Mouse (Mus musculus) liver, postnatal 0 days (tissue): ENCODE measurements at regions not wholly inside any gene's neighbourhood (a gene's known extent, or its start where the extent isn't known, plus 50 kb on each side); places are given as distances from the start of the nearest gene placed in this dataset.
A peak's percentile ranks its signal among the peaks of the same experiment; 100 is the strongest.

Source experiments
- ATAC-seq: fragments of 200-750 bp; cut with Nextera tagmentation; 2 replicates; pipeline ENCODE4 v1.8.0; 2017; ENCODE audit warnings: mild to moderate bottlenecking, moderate library complexity
- DNase-seq: peaks from one replicate; pipeline ENCODE4 v3.0.0-alpha.2; 2016
- H3K27ac ChIP-seq: fragments of 300-500 bp; sonication (generic); 2 replicates; pipeline ENCODE4 v1.5.1; 2014; ENCODE audit warnings: antibody characterized with exemption, moderate library complexity, mild to moderate bottlenecking, low read depth
- H3K27me3 ChIP-seq: fragments of 300-500 bp; sonication (generic); 2 replicates; pipeline ENCODE4 v1.6.1; 2014; ENCODE audit warnings: low read length, control low read depth, mixed read lengths; ENCODE audit not compliant: insufficient read depth
- H3K36me3 ChIP-seq: fragments of 300-500 bp; sonication (generic); replicated peaks from 2 replicates; pipeline ENCODE4 v1.6.1; 2014; ENCODE audit warnings: mild to moderate bottlenecking, control low read depth, low read length, moderate library complexity, mixed read lengths; ENCODE audit not compliant: insufficient read depth
- H3K4me1 ChIP-seq: fragments of 300-500 bp; sonication (generic); 2 replicates; pipeline ENCODE4 v1.6.1; 2014; ENCODE audit warnings: antibody characterized with exemption, mild to moderate bottlenecking, control low read depth; ENCODE audit not compliant: insufficient read depth
- H3K4me2 ChIP-seq: fragments of 300-500 bp; sonication (generic); 2 replicates; pipeline ENCODE4 v1.6.1; 2014; ENCODE audit warnings: low read depth, mild to moderate bottlenecking, low read length, moderate library complexity, mixed read lengths
- H3K4me3 ChIP-seq: fragments of 300-500 bp; sonication (generic); 2 replicates; pipeline ENCODE4 v1.5.1; 2014; ENCODE audit warnings: low read depth, low read length
- H3K9ac ChIP-seq: fragments of 300-500 bp; sonication (generic); replicated peaks from 2 replicates; pipeline ENCODE4 v1.6.1; 2014; ENCODE audit warnings: mild to moderate bottlenecking, moderate library complexity
- H3K9me3 ChIP-seq: fragments of 300-500 bp; sonication (generic); 2 replicates; pipeline ENCODE4 v1.6.1; 2016; ENCODE audit warnings: mild to moderate bottlenecking, control low read depth, low read length, mixed read lengths
- CTCF ChIP-seq: sonication (generic); IDR thresholded peaks from 2 replicates; pipeline ENCODE4 v1.5.1; 2016; ENCODE audit warnings: antibody characterized with exemption, low read depth
- EP300 ChIP-seq: IDR thresholded peaks from 2 replicates; pipeline ENCODE4 v1.6.1; 2016; ENCODE audit warnings: antibody characterized with exemption, low read depth, mild to moderate bottlenecking
- WGBS: fragments of 180-500 bp; shearing (Covaris S2); extraction: QIAGEN DNeasy Blood & Tissue Kit; methylation state at CpG from one replicate; pipeline ENCODE4 v1.1.7; 2014; ENCODE audit not compliant: insufficient replicate concordance; 5-methylcytosine and 5-hydroxymethylcytosine counted together

GRCm38 (mm10) chr17:31793040-31793439 is 62.6 kb downstream of the Sik1 start:
- peaks cover 11% of the 10 kb centered on the region; the same call in 1 of the 2 replicates for H3K4me1 ChIP-seq
- no peaks in the 10 kb centered on the region for H3K9me3 ChIP-seq
- 73% methylated on average over 5 of the region's 5 CpGs for WGBS
- H3K9ac ChIP-seq, result no peak overlapping the region
- TF ChIP-seq EP300, result no peak
- H3K27me3 ChIP-seq, result no peaks in the 10 kb centered on the region
- no peak overlapping the region for H3K4me2 ChIP-seq
- H3K36me3 ChIP-seq, result no peaks in the 10 kb centered on the region
- DNase-seq, result no peak
- H3K27ac ChIP-seq, result no peak overlapping the region
- H3K4me3 ChIP-seq, result no peak overlapping the region
- ATAC-seq, result no peak

DNA sequence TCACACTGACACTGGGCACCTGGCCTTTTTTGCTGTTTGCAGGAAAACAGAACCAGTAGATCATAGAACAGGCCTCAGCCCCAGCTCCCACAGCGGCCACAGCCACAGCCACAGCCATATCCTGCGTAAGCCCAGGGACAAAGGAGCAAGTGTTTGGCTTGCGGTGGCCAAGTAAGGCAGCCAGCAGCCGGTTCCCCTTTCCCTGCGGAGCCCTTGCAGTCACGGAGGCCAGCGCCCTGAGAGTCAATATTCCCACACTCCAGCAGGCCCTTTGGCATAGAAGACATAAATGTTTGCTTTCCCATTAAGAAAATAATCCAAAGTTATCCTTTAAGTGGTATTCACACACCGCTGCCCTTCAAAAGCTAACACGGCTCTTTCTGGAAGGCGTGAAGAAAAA is 62.1 kb downstream of the Sik1 start:
- 42% methylated on average over 10 of the region's 10 CpGs for WGBS
- H3K4me2 ChIP-seq, result no peak overlapping the region
- no peaks in the 10 kb centered on the region for H3K9me3 ChIP-seq
- no peaks in the 10 kb centered on the region for H3K36me3 ChIP-seq
- peaks cover 11% of the 10 kb centered on the region; the same call in 1 of the 2 replicates for H3K4me1 ChIP-seq
- TF ChIP-seq CTCF, result no peak
- H3K27me3 ChIP-seq, result no peaks in the 10 kb centered on the region
- no peak for ATAC-seq
- no peak overlapping the region for H3K27ac ChIP-seq
- H3K4me3 ChIP-seq, result no peak overlapping the region
- no peak overlapping the region for H3K9ac ChIP-seq
- peak; percentile 39 for DNase-seq

DNA sequence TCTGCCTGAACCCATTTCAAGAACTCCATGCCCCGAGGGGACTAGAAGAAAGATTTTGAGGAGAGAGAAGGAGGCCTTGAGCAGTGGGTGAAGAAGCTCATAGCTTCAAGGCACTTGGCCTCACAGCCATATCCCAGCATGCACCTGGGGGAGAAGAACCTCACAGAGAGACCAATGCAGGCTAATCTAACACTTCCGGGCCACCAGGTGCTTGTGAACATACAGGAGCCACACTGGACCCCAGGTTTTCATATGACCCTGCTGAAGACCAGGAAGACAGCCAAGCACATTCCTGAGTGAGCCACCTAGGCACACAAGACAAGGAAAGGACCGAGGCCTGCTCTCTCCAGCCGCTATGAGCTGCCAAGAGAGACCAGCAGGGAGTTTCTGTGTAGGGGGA is 61.6 kb downstream of the Sik1 start:
- Histone ChIP-seq H3K4me2 (no peak overlapping the region), H3K9me3 (no peaks in the 10 kb centered on the region), H3K27me3 (no peaks in the 10 kb centered on the region), H3K4me3 (no peak overlapping the region), H3K4me1 (peaks cover 11% of the 10 kb centered on the region; the same call in 1 of the 2 replicates), H3K36me3 (no peaks in the 10 kb centered on the region), H3K9ac (no peak overlapping the region), H3K27ac (no peak overlapping the region)
- WGBS, result 66% methylated on average over 4 of the region's 4 CpGs
- ATAC-seq (no peak), DNase-seq (no peak)
- TF ChIP-seq CTCF, result no peak
- TF ChIP-seq EP300, result no peak
